Mouse (Mus musculus): ENCODE results near the gene Gm20826.
"Not testable (repeated sequence)": the region's sequence is repeated elsewhere in the genome, so short reads cannot be mapped to it uniquely, and the experiment has no call there.

The Gm20826 gene

DNA sequence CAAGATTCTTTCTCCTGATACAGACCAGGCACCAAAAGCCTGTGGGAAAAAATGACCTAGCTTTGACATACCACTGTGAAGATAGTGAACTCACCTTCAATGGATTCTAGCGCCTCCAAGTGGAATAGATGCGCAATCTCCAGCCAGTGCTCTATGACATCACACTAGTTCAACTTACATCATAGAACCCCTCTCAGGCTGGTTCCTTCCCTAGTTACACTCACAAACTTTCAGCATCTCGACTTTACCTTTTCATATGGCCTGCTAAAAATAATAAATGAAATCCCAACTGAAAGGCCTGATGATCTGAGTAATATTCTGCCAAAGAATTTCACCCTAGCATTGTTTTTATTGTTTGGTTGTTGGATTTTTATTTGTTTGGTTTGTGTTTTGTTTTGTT lies at the start of gene Gm20826:
Gene Gm20826 (minus strand): TSS at position 101 of the 400 bp plus-strand sequence.
- DNase-seq (ENCODE audit: low spot score in 2 of 2) = not testable (repeated sequence)

Measured in thymus, postnatal 10 days (tissue).